Mouse (Mus musculus) spleen, postnatal 14 days (tissue): ENCODE measurements at regions not wholly inside any gene's neighbourhood (a gene's known extent, or its start where the extent isn't known, plus 50 kb on each side); places are given as distances from the start of the nearest gene placed in this dataset.

Experiments used
- DNase-seq, 2 experiments: peaks; one replicate each; pipeline ENCODE4 v3.0.0; 2021 to 2022; ENCODE audit warnings: low spot score in 2 of 2

- no peak for DNase-seq
Measured at GRCm38 (mm10) chr1:121049684-121050083, 282.7 kb downstream of the Insig2 start.

- no peak for DNase-seq
Measured at GRCm38 (mm10) chr1:121050695-121051495, 281.5 kb downstream of the Insig2 start.

DNA sequence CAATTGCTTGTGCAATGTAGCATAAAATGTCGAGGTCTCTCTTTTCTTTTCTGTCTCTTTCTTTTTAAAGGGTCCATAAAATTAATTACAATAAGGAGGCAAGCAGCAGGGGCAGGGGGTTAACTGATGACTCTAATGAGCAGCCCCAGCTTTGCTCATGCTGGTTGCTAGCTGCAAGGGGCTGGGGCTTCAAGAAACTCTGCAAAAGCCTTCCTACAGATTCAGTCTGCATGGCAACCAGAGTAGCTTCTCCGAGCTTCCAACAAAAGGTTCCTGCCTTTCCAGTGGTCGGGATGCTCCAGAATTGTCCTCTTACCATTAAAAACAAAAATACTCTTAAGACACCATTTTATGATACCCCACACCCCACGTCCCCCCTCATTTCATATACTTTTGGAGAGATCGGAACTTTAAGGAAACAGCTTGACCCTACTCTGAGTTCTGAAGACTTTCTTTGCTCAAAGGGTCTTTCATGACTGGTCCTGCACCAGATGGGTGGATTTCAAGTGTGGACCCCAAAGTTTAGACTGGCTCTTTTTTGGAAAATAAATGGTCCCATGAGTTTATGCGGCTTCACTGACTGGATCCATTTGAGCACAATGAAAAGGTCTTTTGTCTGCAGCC, 280.8 kb downstream of the Insig2 start:
- DNase-seq: no peak

DNA sequence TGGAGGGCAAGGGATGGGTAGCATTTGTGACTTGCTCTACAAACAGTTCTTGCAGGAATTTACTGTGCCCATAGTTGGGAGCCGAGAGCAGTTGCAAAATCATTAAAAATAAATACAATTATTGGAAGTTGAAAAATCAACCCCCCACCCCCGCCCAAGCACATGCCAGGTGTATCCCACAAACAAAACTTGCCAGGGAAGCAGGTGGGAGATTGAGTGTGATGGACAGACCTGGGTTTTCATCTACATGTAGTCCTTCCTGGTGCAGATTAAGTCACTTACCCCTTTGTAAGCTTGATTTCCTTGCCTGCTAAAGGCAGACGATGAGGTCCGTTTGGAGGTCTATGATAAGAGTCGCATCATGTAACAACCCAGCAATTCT, 280.3 kb downstream of the Insig2 start:
- DNase-seq: no peak

- no peak for DNase-seq
Measured at GRCm38 (mm10) chr1:121053692-121054091, 278.7 kb downstream of the Insig2 start.

DNA sequence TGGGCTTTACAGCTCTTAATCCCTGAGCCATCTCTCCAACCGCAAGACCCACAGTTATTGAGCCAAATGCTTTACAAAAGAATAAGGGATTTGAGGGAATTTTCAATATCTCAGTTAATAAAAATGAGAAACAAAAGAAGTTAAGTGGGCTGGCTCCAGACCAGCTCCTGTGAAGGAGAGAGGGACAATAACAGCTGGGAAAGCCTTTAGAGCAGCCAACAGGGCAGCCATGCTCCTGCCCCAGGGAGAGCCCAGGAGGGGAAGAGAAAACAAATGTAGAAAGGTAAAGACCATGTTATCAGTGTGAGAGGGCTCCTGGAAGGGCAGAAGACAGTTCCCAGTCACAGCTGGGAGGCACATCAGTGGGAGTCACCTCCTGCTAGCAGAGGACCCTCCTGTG, 257.8 kb downstream of the Insig2 start:
- no peak for DNase-seq

GRCm38 (mm10) chr1:121082839-121083238, 249.6 kb downstream of the Insig2 start:
- DNase-seq: no peak

- DNase-seq: no peak
Measured at GRCm38 (mm10) chr1:121085101-121085727, 247.2 kb downstream of the Insig2 start.

DNA sequence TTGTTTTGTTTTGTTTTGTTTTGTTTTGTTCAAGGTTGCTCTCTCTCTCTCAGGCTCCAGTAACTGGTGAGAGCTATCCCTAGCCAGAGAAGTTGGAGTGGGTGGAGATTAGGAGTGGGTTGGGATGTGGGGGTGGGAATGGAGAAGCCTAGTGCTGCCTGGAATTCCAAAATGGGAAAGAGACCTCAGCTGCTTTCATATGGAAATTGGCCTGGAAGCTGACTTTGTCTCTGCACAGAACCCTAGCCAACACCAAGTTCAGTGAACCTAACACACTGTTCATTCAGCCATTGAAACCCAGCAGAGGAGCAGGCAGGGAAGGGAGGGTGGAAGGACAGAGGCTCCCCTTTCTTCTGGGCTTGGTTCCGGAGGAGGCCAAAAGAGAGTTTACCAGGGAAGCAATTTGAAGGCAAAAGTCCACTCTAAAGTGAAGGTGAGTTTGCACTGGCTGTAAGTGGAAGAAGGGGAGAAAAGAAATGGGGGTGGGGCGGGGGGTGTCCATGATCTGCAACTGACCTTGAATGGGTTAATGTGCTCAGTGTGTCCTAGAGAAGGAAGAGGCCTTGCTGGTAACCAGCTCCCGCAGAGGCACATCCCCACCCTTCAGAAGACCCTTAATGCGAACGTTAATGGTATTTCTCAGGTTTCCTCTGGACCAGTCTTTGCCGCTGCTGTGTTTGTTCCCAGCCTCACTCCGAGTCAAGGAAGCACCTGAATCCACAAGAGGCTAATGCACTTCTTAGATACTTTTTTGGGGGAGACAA, 245.1 kb downstream of the Insig2 start:
- no peak for DNase-seq

GRCm38 (mm10) chr1:121090628-121091027, 241.8 kb downstream of the Insig2 start:
- no peak for DNase-seq

DNA sequence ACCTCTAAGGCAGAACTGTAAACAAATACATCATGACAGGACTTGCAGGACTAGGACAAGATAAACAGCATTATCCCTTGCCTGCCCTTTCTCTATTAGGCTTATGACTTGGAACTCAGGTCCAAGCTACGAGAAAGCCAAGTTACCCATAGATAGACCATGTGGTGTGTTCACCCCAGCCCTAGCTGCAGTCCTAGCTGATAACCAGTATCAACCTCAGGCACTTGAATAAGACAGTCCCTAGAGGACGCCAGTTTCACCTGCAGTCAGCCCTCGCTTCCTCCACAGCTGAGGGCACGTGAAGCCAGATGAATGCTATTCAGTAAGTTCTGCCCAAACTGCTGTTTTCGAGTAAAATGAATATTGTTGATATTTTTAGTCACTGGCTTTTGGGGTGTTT, 239.5 kb downstream of the Insig2 start:
- no peak for DNase-seq

- DNase-seq: no peak
Measured at GRCm38 (mm10) chr1:121096551-121097550, 235.5 kb downstream of the Insig2 start.

DNA sequence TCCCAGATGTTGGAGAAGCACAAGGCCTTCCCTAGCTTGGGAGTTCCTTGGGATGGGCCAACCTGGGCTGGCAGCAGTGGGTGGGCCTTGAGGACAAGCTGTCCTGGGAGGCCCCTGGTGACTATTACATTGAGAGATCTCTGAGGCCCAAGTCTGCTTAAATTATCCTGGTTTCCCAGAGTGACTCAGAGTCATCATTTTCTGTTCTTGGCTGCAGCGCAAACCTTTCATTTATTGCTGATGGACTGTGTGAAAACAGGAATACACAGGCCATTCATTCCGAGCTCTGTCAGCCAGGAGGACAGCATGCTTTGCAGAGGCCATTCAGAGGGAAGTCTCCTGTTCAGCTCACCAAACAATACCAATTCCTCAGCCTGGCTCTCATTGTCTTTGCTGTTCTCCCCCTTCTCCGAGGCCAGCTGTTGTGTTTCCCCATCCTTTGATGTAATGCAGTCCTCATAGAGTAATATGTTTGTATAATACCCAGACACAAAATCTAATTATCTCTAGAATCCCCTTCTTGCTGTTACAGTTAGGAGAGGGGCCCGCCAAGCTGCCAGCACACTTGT, 220.5 kb downstream of the Insig2 start:
- DNase-seq: no peak

GRCm38 (mm10) chr1:121112464-121112863, 219.9 kb downstream of the Insig2 start:
- DNase-seq: no peak

DNA sequence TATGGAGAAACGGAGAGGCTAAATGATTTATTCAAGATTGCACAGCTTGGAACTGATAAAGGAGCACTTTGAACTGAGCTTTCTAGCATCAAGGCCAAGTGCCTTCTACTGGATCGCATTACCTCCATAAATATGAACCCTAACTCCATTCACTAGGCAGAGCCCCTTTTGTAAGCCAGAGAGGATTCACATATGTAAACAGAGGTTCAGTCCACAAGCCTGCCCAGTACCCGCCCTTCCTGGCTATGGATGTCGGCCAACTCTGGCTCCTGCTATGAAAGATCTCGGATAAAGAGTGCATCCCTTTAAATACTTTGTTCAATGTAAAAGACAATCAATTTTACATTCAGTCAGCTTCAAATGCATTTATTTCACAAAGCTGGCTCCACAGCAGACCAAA, 215.8 kb downstream of the Insig2 start:
- DNase-seq: no peak

- DNase-seq: no peak
Measured at GRCm38 (mm10) chr1:121123436-121123835, 209.0 kb downstream of the Insig2 start.

- no peak for DNase-seq
Measured at GRCm38 (mm10) chr1:121136284-121136683, 196.1 kb downstream of the Insig2 start.

DNA sequence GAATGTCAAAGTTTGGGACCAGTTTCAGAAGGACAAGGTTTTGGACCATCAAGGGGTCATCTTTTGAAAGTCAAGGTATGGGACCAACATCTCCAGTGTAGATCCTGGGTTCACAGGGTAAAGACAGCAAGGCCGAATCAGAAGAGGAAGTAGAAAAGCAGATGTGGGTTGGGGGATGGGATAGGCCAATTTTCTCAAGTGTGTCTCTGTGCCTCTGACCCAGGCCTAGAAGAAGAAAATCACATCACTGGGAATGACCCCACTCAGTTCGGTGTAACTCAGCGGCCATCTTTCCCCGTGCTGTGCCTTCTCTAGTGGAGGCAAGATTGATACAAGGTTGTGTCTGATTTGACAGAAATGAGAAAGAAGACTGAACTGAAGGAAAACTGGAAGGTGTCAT, 195.5 kb downstream of the Insig2 start:
- no peak for DNase-seq

- DNase-seq: no peak
Measured at GRCm38 (mm10) chr1:121144981-121145380, 187.4 kb downstream of the Insig2 start.

DNA sequence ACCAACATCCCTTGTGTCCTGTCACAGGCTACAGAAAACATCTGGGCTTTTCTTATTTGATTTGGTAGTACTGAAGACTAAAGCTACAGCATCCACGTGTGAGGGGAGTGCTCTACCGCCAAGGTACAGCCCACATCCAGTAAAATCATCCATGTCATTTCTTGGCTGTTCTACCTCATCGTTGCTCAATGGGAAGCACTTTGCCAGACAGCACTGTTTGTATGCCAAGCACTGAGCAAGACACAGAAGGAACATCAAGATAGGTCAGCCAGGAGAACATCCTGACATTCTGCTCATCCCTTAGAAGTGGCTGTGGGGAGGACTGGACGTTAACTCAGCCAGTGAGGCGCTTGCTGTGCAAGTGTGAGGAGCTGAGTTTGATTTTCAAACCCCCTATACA, 178.9 kb downstream of the Insig2 start:
- DNase-seq: no peak

GRCm38 (mm10) chr1:121154616-121155015, 177.8 kb downstream of the Insig2 start:
- no peak for DNase-seq
